Mouse (Mus musculus): ENCODE measurements at regions not wholly inside any gene's neighbourhood (a gene's known extent, or its start where the extent isn't known, plus 50 kb on each side); places are given as distances from the start of the nearest gene placed in this dataset.

GRCm38 (mm10) chr6:22443573-22443972, 87.5 kb upstream of the Fam3c start:
- DNase-seq (ENCODE audit: low read depth): no peak

GRCm38 (mm10) chr6:22443170-22443569, 87.1 kb upstream of the Fam3c start:
- DNase-seq (ENCODE audit: low read depth): no peak

GRCm38 (mm10) chr6:22442591-22442990, 86.5 kb upstream of the Fam3c start:
- DNase-seq (ENCODE audit: low read depth): no peak

GRCm38 (mm10) chr6:22439871-22440270, 83.8 kb upstream of the Fam3c start:
- DNase-seq (ENCODE audit: low read depth): no peak

GRCm38 (mm10) chr6:22429026-22429425, 73.0 kb upstream of the Fam3c start:
- no peak for DNase-seq (ENCODE audit: low read depth)

GRCm38 (mm10) chr6:22424161-22424807, 68.2 kb upstream of the Fam3c start:
- DNase-seq (ENCODE audit: low read depth): peak; percentile 89

GRCm38 (mm10) chr6:22423070-22423980, 67.3 kb upstream of the Fam3c start:
- DNase-seq (ENCODE audit: low read depth): peak; percentile 67

- DNase-seq (ENCODE audit: low read depth): no peak
These were observed 65.5 kb upstream of the Fam3c start for GRCm38 (mm10) chr6:22421551-22421950.

GRCm38 (mm10) chr6:22418279-22418678, 62.2 kb upstream of the Fam3c start:
- DNase-seq (ENCODE audit: low read depth): no peak

- no peak for DNase-seq (ENCODE audit: low read depth)
These were observed 61.1 kb upstream of the Fam3c start for GRCm38 (mm10) chr6:22417189-22417588.

GRCm38 (mm10) chr6:22411796-22412195, 55.8 kb upstream of the Fam3c start:
- DNase-seq (ENCODE audit: low read depth): peak; percentile 79

GRCm38 (mm10) chr6:22408808-22409589, 53.0 kb upstream of the Fam3c start:
- DNase-seq (ENCODE audit: low read depth): peak; percentile 76

Measured in naive thymus-derived CD4-positive, alpha-beta T cell, adult 2 months (primary cell).